Mouse (Mus musculus) G1E (cell line): ENCODE results near the gene Ctc1. TPM values are rescaled to one million over a fixed set of nuclear protein-coding genes. Genes with fewer than 3 reads are reported as not detected.
"Not testable (repeated sequence)": the region's sequence is repeated elsewhere in the genome, so short reads cannot be mapped to it uniquely, and the experiment has no call there.

Source experiments
- ATAC-seq: 2 replicates; pipeline ENCODE4 v1.8.0; 2016; ENCODE audit warnings: mild to moderate bottlenecking; ENCODE audit not compliant: insufficient number of reproducible peaks, poor library complexity, low FRiP score, severe bottlenecking; ENCODE audit errors: extremely low read depth
- DNase-seq: peaks from one replicate; pipeline ENCODE4 v3.0.0; 2012; ENCODE audit warnings: low spot score
- H3K27me3 ChIP-seq: 2 replicates; pipeline ENCODE4 v1.6.1; 2012; ENCODE audit warnings: mild to moderate bottlenecking, low read length, inconsistent platforms; ENCODE audit not compliant: insufficient read depth
- H3K36me3 ChIP-seq: replicated peaks from 2 replicates; pipeline ENCODE3; 2012; ENCODE audit warnings: mild to moderate bottlenecking, inconsistent platforms
- H3K4me1 ChIP-seq: 2 replicates; pipeline ENCODE4 v1.6.1; 2012; ENCODE audit warnings: low read depth, low read length, inconsistent platforms, mixed read lengths; ENCODE audit not compliant: insufficient read depth
- H3K4me3 ChIP-seq: 2 replicates; pipeline ENCODE4 v1.5.1; 2012; ENCODE audit warnings: low read depth, mild to moderate bottlenecking, inconsistent platforms, low read length, moderate library complexity, mixed read lengths
- H3K9me3 ChIP-seq: replicated peaks from 2 replicates; pipeline ENCODE4 v1.6.1; 2012; ENCODE audit warnings: inconsistent platforms
- CTCF ChIP-seq: IDR thresholded peaks from 2 replicates; pipeline ENCODE4 v1.5.1; 2012; ENCODE audit warnings: low read depth, low read length, inconsistent platforms, mixed read lengths
- GATA1 ChIP-seq: IDR thresholded peaks from 2 replicates; pipeline ENCODE4 v1.6.1; 2012; ENCODE audit warnings: borderline replicate concordance, low read length, inconsistent platforms, mixed read lengths
- GATA2 ChIP-seq: IDR thresholded peaks from 2 replicates; pipeline ENCODE4 v1.6.1; 2012; ENCODE audit warnings: low read depth, low read length, inconsistent platforms, borderline replicate concordance
- POLR2AphosphoS5 ChIP-seq: IDR thresholded peaks from 2 replicates; pipeline ENCODE4 v1.6.1; 2012; ENCODE audit warnings: low read depth, low read length, inconsistent platforms; ENCODE audit not compliant: insufficient replicate concordance
- TAL1 ChIP-seq: conservative IDR thresholded peaks from 2 replicates; pipeline ENCODE4 v1.6.1; 2012; ENCODE audit warnings: low read depth, low read length, inconsistent platforms, mixed read lengths
- polyA plus RNA-seq: library from polyadenylated mRNA; stranded (reverse); fragments of >175 nt; gene quantifications from 2 replicates; pipeline ENCODE4 v1.2.3, GENCODE M21; 2012
- total RNA-seq, 2 experiments: library from RNA; stranded (forward) in 1 of 2; stranded (reverse) in 1 of 2; fragments of 200-1000 nt in 1 of 2; fragments of >200 nt in 1 of 2; fragmentation: Nextera tagmentation in 1 of 2; gene quantifications; 2 replicates each; pipeline ENCODE4 v1.2.3; 2014 to 2017

Ctc1 gene
- total and polyA plus RNA-seq, 3 experiments: 19.9 to 104 (median 96.5) TPM

GRCm38 (mm10) chr11:68987365-68987882 is 28.3 kb upstream of the Ctc1 start:
- no peaks in the 10 kb centered on the region for H3K9me3 ChIP-seq
- no peaks in the 10 kb centered on the region for H3K27me3 ChIP-seq
- H3K4me1 ChIP-seq: peaks cover 4% of the 10 kb centered on the region
- peaks cover 75% of the 10 kb centered on the region for H3K36me3 ChIP-seq
- H3K4me3 ChIP-seq: no peak overlapping the region
- DNase-seq (no peak), ATAC-seq (no peak)
- no peak for TF ChIP-seq POLR2AphosphoS5
- TF ChIP-seq GATA1: no peak
- no peak for TF ChIP-seq TAL1
- TF ChIP-seq GATA2: no peak
- TF ChIP-seq CTCF: no peak

DNA sequence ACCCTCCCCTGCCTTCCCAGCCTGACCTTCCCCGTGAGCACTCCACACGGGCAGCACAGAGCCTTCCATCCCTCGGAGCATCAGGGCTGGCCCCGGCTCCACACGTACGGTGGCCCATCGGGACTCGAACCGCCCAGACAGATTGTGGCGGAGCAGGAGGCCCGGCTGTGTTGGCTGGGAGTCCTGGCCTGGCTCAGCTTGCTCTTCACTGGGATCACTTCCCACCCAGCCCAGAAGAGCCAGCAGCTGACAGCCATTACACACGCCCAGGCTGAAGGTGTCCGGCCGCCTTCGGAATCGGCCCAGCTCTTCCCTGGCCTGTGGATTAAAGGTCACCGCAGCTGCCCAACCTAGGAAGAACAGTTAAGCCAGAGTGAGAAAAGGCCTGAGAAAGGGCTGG is 27.4 kb upstream of the Ctc1 start:
- Histone ChIP-seq H3K27me3 (no peaks in the 10 kb centered on the region), H3K4me1 (peaks cover 3% of the 10 kb centered on the region; the same call in 1 of the 2 replicates), H3K36me3 (peaks cover 84% of the 10 kb centered on the region), H3K9me3 (no peaks in the 10 kb centered on the region), H3K4me3 (no peak overlapping the region)
- TF ChIP-seq TAL1 (no peak), GATA1 (no peak), POLR2AphosphoS5 (no peak), GATA2 (no peak), CTCF (no peak)
- no peak for DNase-seq
- ATAC-seq: no peak

DNA sequence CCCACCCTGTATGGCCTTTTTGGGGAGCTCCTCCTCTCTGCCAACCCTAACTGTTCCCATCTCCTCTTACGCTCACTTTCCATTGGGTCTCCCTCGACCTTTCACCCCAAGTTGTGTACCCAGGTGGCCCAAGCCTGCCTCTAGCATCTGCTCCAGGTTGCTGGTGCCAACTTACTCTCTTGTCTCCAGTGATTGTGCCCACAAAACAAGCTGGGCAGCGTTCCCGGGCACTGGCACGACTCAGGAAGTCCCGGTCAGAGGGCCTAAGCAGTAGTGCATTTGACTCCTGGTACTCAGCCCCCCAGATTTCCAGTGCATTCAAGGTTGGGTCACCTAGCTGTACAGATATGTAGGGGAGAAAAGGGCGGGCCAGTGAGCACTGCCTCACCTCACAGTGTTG is 22.6 kb upstream of the Ctc1 start:
- H3K4me3 ChIP-seq: no peak overlapping the region
- H3K36me3 ChIP-seq: peaks cover 98% of the 10 kb centered on the region
- peaks cover 3% of the 10 kb centered on the region; the same call in 1 of the 2 replicates for H3K4me1 ChIP-seq
- DNase-seq (no peak), ATAC-seq (no peak)
- TF ChIP-seq POLR2AphosphoS5 (no peak), GATA2 (no peak), GATA1 (no peak), TAL1 (no peak)
- no peaks in the 10 kb centered on the region for H3K9me3 ChIP-seq
- no peaks in the 10 kb centered on the region for H3K27me3 ChIP-seq

- Histone ChIP-seq H3K4me1 (peaks cover 3% of the 10 kb centered on the region; the same call in 1 of the 2 replicates), H3K36me3 (peaks cover 98% of the 10 kb centered on the region), H3K27me3 (no peaks in the 10 kb centered on the region), H3K9me3 (no peaks in the 10 kb centered on the region), H3K4me3 (no peak overlapping the region)
- ATAC-seq (no peak), DNase-seq (no peak)
- TF ChIP-seq GATA1 (no peak), POLR2AphosphoS5 (no peak), GATA2 (no peak), CTCF (no peak), TAL1 (no peak)
Measured at GRCm38 (mm10) chr11:68994377-68994776, 21.3 kb upstream of the Ctc1 start.

- Histone ChIP-seq H3K36me3 (peaks cover 98% of the 10 kb centered on the region), H3K4me3 (no peak overlapping the region), H3K4me1 (peaks cover 3% of the 10 kb centered on the region; the same call in 1 of the 2 replicates), H3K27me3 (no peaks in the 10 kb centered on the region), H3K9me3 (no peaks in the 10 kb centered on the region)
- no peak for TF ChIP-seq CTCF
- TF ChIP-seq GATA1: no peak
- TF ChIP-seq GATA2: no peak
- no peak for TF ChIP-seq POLR2AphosphoS5
- no peak for DNase-seq
- ATAC-seq: no peak
Measured at GRCm38 (mm10) chr11:68997080-68997479, 18.6 kb upstream of the Ctc1 start.

- Histone ChIP-seq H3K36me3 (peaks cover 93% of the 10 kb centered on the region), H3K4me1 (peaks cover 43% of the 10 kb centered on the region)
- not testable (repeated sequence) for DNase-seq, ATAC-seq, H3K4me3 ChIP-seq, H3K27me3 ChIP-seq, H3K9me3 ChIP-seq
Measured at GRCm38 (mm10) chr11:69002782-69003181, 12.9 kb upstream of the Ctc1 start.

- TF ChIP-seq GATA1: no peak
- no peak for TF ChIP-seq POLR2AphosphoS5
- no peak for TF ChIP-seq GATA2
- no peak for TF ChIP-seq TAL1
- no peak for TF ChIP-seq CTCF
- no peak for DNase-seq
- peaks cover 84% of the 10 kb centered on the region for H3K36me3 ChIP-seq
- no peaks in the 10 kb centered on the region for H3K9me3 ChIP-seq
- H3K4me1 ChIP-seq: peaks cover 46% of the 10 kb centered on the region
- ATAC-seq: no peak
- no peak overlapping the region for H3K4me3 ChIP-seq
- H3K27me3 ChIP-seq: no peaks in the 10 kb centered on the region
Measured at GRCm38 (mm10) chr11:69003592-69003991, 12.1 kb upstream of the Ctc1 start.
